8 mouse cellular contexts compared by ENCODE assay signal in genomic region chr5:120648569-120649373, GRCm38 (mm10). TPM values are rescaled to one million over a fixed set of nuclear protein-coding genes. Genes with fewer than 3 reads are reported as not detected.
A peak's percentile ranks its signal among the peaks of the same experiment; 100 is the strongest.
DNase-seq lines count a peak whose midpoint lies in the region; ATAC-seq and TF ChIP-seq lines count a peak whose summit lies in the region.

Gene Rasal1, plus strand, starts transcription at chr5:120648812.

- H3K4me3 ChIP-seq in forebrain, embryonic 12.5 days (replicated peaks) = peak within 1 kb of the TSS; percentile 22
- peak within 1 kb of the TSS; percentile 31 for H3K4me3 ChIP-seq in hindbrain, embryonic 16.5 days (ENCODE audit: low read length)

- H3K9me3 ChIP-seq in forebrain, embryonic 12.5 days = no peaks in the 10 kb centered on the region
- H3K9me3 ChIP-seq in hindbrain, embryonic 16.5 days (ENCODE audit: control insufficient read depth, low read length) = no peaks in the 10 kb centered on the region

- peak; percentile 38 for ATAC-seq in Patski
- ATAC-seq in forebrain, embryonic 12.5 days (ENCODE audit: low FRiP score) = 0 out of 2 replicates have a peak, but pooled peaks have one; percentile 36
- ATAC-seq in hindbrain, embryonic 16.5 days = peak; percentile 41; the same call in 1 of the 2 replicates

- CTCF ChIA-PET in Patski (lab: Charles Lee) = interaction anchor here (0.9 to 2.2 kb wide), 6 partner anchors 13 to 32 kb away, joined by 3 to 20 read pairs (median 3); no protein-coding TSS in a partner anchor

- DNase-seq in Patski (ENCODE audit: low read depth, low spot score) = no peak
- peak; percentile 67 for DNase-seq in c-Kit-positive CD71-positive TER-119-negative erythroid progenitor cells, embryonic 14.5 days (ENCODE audit: low read depth)
- DNase-seq in left cerebral cortex, adult 8-10 months (ENCODE audit: low spot score in 2 of 2) = peak; percentile 64 to 85
- DNase-seq in lung, postnatal 4 days = peak; percentile 51 to 55
- DNase-seq in right cerebral cortex, adult 18-20 months = peak; percentile 82
- DNase-seq in yolk sac, embryonic 10.5 days (ENCODE audit: low spot score) = peak; percentile 77

- H3K27me3 ChIP-seq in Patski = no peaks in the 10 kb centered on the region
- H3K27me3 ChIP-seq in forebrain, embryonic 12.5 days = peaks cover 74% of the 10 kb centered on the region
- peaks cover 30% of the 10 kb centered on the region for H3K27me3 ChIP-seq in hindbrain, embryonic 16.5 days (replicated peaks; ENCODE audit: control insufficient read depth, insufficient read depth, low read length)

- POLR2A ChIA-PET in Patski (lab: Charles Lee) = interaction anchor here (0.5 to 0.8 kb wide), 3 partner anchors 18 to 225 kb away, joined by 3 to 5 read pairs (median 3); no protein-coding TSS in a partner anchor

- in situ Hi-C loops in Patski (cut with MboI; ENCODE audit: low pct_unique_long_range_greater_than_20kb) = no loop called here

- 2% methylated on average over 38 of the region's 53 CpGs for WGBS in forebrain, embryonic 12.5 days
- whole genome bisulfite sequencing in hindbrain, embryonic 16.5 days = 2% methylated on average over 43 of the region's 53 CpGs

- H3K36me3 ChIP-seq in forebrain, embryonic 12.5 days (replicated peaks) = no peaks in the 10 kb centered on the region
- H3K36me3 ChIP-seq in hindbrain, embryonic 16.5 days (ENCODE audit: control insufficient read depth, insufficient read depth, low read length) = no peaks in the 10 kb centered on the region

- H3K27ac ChIP-seq in forebrain, embryonic 12.5 days = no peak within 1 kb of the TSS
- no peak within 1 kb of the TSS for H3K27ac ChIP-seq in hindbrain, embryonic 16.5 days (ENCODE audit: low read depth, low read length)

- peak; percentile 88 for TF ChIP-seq CTCF in Patski (IDR thresholded peaks at IDR 0.05)

- peak within 1 kb of the TSS; percentile 48 for H3K4me2 ChIP-seq in forebrain, embryonic 12.5 days
- H3K4me2 ChIP-seq in hindbrain, embryonic 16.5 days (ENCODE audit: low read length) = peak within 1 kb of the TSS; percentile 59

- H3K9ac ChIP-seq in forebrain, embryonic 12.5 days = no peak within 1 kb of the TSS; the same call in 1 of the 2 replicates
- peak within 1 kb of the TSS; percentile 46 for H3K9ac ChIP-seq in hindbrain, embryonic 16.5 days (ENCODE audit: low read depth, low read length)

- peaks cover 14% of the 10 kb centered on the region for H3K4me1 ChIP-seq in forebrain, embryonic 12.5 days
- H3K4me1 ChIP-seq in hindbrain, embryonic 16.5 days (ENCODE audit: control insufficient read depth, insufficient read depth, low read depth, low read length) = peaks cover 13% of the 10 kb centered on the region

RNA-seq across cellular contexts. Expression of gene Rasal1, which starts in this region (rescaled TPM):
- 0.15 TPM for polyA plus RNA-seq in Patski (2021)
- polyA plus RNA-seq in forebrain, embryonic 12.5 days (2016; fragmentation: Nextera tagmentation; extraction: Ambion mirVana) = 0.17 and 0.20 TPM in 2 replicates
- polyA plus RNA-seq in hindbrain, embryonic 16.5 days (2015; fragmentation: Nextera tagmentation; extraction: Ambion mirVana) = 0.61 and 1.9 TPM in 2 replicates
- 10 to 100 TPM; 68.8 to 89.5 (median 83.1) TPM for total RNA-seq in left cerebral cortex, adult 8-10 months (2022)

Comparison
In these comparisons a context has a peak if more than half of its experiments do, and no peak if none do; other contexts are left out.
1. Peak in ATAC-seq in Patski; RNA of the gene not detected or under 1 TPM.
2. Peak in ATAC-seq, H3K4me3 ChIP-seq and H3K4me2 ChIP-seq in forebrain, embryonic 12.5 days; RNA of the gene not detected or under 1 TPM.